Mouse (Mus musculus) cortical plate, adult 2 months (tissue): Measurements from ENCODE around the gene Med13. TPM values are rescaled to one million over a fixed set of nuclear protein-coding genes. Genes with fewer than 3 reads are reported as not detected.

Experiments
- H3K27ac ChIP-seq: fragments of 200-500 bp; 2 replicates; pipeline ENCODE4 v1.5.1; 2012; ENCODE audit warnings: low read length, control low read depth, inconsistent platforms; ENCODE audit not compliant: insufficient read depth
- H3K4me1 ChIP-seq: fragments of 200-500 bp; 2 replicates; pipeline ENCODE4 v1.6.1; 2011; ENCODE audit warnings: low read length; ENCODE audit not compliant: control insufficient read depth, insufficient read depth
- H3K4me3 ChIP-seq: fragments of 200-500 bp; 2 replicates; pipeline ENCODE4 v1.5.1; 2011; ENCODE audit warnings: mild to moderate bottlenecking, low read length, control low read depth; ENCODE audit not compliant: insufficient read depth
- CTCF ChIP-seq: fragments of 200-500 bp; IDR thresholded peaks from 2 replicates; pipeline ENCODE4 v1.5.1; 2011; ENCODE audit warnings: mild to moderate bottlenecking, control low read depth, low read length; ENCODE audit not compliant: insufficient read depth; ENCODE audit errors: extremely low read depth
- POLR2A ChIP-seq: fragments of 200-500 bp; IDR thresholded peaks from 2 replicates; pipeline ENCODE4 v1.6.1; 2011; ENCODE audit warnings: mild to moderate bottlenecking, low read length, control low read depth; ENCODE audit not compliant: insufficient read depth; ENCODE audit errors: extremely low read depth
- polyA plus RNA-seq: library from polyadenylated mRNA; depleted of rRNA; stranded (reverse); fragments of >200 nt; gene quantifications from 2 replicates; pipeline ENCODE4 v1.2.3, GENCODE M21; 2012; rRNA removed

Med13 gene
- polyA plus RNA-seq: 18.1 and 19.8 TPM in 2 replicates

DNA sequence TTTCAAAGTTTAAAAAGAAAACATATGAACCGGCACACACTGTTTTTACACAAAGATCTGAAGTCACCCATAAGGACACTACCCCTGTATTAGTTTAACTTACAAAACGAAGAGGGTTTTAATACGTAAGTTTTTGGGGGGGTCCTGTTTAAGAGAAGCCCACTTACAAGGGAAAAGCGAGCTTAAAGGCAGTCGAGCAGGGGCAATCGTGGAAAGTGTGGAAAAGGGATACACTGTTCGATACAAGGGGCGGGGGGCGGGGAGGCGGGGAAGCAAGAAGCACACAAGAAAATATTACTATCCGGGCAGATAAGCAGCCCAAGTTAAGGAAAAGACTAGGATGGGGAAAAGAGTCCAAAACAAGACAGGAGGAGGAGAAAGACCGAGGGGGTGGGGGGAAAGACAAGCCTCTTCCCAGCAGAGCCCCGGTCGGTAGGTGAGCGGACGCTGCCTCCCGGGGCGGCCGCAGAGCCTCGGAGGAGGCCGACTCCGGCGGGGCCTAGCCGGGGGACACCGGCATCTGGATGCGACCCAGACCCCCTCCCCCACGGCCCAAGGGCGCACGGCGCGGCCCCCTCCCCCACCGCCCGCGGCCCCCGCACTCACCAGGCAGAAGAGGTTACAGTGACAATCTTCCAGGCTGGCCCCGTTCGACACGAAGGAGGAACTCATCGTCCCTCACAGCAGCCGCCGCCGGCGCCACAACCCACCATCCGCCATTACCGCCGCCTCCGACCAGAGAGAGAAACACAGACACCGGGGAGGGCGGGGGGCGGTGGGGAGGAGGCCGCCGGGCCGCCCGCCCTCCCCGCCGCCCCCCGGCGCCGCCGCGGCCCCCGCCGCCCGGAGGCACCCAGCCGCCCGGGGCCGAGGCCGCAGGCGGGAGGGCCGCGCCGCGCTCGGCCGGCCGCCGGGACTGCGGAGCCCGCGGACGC is at the start of gene Med13:
TSS of gene Med13 (minus strand) at position 749 of the 935 bp plus-strand sequence.
- no peak for TF ChIP-seq POLR2A
- Histone ChIP-seq H3K4me1 (peaks cover 7% of the 10 kb centered on the region), H3K27ac (peak within 1 kb of the TSS; percentile 96), H3K4me3 (peak within 1 kb of the TSS; percentile 81)

DNA sequence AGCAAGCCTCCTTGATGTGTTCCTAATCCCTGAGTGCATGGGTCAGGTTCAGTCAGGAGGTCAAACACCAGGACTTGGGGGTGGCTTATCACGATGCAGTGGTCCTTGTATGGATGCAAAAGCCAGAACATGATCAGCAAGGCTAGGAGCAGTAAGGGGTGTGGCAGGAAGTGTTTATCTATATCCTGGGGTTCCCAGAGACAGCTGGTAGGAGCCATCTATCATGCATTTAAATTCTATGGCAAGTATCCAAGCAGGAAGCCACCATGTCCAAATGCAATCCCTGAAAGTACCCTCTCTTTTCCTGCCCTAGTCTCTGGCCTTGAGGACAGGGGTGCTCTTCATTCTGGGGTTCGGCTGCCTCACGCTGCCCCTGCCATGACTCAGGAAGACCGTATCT is 47.2 kb upstream of the Med13 start:
- Histone ChIP-seq H3K4me1 (no peaks in the 10 kb centered on the region), H3K27ac (no peak overlapping the region), H3K4me3 (no peak overlapping the region)
- TF ChIP-seq POLR2A (no peak), CTCF (no peak)

DNA sequence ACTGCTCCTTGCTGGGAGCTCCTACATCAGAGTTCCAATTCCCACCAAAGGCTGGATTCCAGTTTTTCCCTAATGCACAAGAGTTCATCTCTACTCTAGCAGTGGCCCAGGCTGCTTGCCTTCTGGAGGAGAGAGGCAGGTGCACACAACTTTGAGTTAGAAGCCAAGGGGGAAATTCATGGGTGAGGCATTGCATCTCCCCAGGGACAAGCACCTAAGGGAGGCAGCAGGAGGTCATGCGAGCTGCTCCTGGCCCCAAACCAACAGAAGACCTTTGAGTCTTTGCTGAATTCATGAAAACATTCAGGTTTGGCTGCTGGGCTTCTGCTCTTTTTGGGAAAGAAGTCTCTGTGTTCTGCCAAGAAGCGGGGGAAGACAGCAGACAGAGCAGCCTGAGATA is 46.4 kb upstream of the Med13 start:
- TF ChIP-seq POLR2A (no peak), CTCF (no peak)
- Histone ChIP-seq H3K4me1 (no peaks in the 10 kb centered on the region), H3K27ac (no peak overlapping the region), H3K4me3 (no peak overlapping the region)

DNA sequence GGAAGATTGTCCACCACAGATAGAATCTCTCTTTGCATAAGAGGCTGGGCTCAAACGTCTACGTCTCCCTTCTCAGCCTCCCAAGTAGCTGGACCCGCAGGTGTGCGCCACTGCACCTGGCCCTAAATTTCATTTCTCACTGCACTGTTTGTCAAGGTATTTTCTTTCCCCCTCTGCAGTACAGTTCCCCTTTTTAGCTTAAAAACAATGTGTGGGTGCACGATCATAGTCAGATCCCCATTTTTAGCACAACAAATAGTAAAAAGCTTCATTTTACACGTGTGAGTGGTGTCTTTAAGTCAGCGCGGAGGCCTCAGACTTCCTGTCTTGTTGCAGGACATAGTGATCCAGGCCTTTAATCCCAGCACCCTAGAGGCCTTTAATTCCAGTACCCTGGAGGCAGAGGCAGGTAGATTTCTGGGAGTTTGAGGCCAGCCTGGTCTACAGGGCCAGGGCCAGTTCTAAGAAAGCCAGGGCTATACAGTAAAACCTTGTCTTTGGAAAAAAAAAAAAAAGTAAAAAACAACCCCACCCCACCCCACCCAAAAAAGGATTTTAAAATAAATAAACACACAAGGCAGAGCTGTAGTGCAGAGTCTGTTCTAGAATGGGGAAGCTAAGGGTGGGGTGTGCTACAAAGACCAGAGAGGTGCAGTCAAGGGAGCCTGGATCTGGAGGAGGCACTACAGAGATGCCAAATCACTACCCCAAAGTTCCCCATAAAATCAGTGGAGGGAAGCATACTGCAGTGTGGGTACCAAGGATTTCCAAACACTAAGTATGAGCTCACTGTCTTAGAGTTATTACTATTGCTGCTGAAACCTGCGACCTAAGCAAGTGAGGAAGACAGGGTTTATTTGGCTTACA is 42.1 kb upstream of the Med13 start:
- no peak for TF ChIP-seq CTCF
- TF ChIP-seq POLR2A: no peak
- Histone ChIP-seq H3K4me1 (no peaks in the 10 kb centered on the region), H3K27ac (no peak overlapping the region), H3K4me3 (no peak overlapping the region)

DNA sequence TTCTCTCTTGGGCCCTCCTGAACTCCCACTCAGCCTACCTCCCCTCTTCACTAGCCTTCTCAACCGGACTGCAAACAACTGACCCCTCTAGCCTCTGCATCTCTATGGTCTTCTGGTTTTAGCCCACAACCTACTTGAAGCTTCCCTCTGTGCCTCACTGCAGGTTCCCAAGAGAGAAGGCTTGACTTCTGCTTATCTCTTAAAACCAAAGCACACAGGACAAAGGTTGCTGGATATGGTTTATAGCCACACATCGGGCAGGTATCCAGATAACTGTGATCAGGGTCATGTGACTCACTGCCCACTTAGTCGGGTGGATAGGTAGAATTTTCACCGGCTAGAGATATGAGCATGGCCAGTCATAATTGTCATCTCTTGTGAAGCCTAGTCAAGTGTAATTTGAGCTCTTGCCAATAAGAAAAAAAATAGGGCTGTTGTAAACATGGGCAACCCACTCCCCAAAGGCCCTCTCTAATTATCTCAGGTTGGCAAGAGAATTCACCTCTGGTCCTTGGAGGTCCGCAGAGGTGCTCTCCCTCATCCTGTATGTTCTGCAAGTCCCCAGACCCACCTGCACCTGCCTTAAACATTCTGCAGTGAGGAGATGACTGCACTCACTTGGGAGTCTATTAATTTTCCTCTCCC is 39.7 kb upstream of the Med13 start:
- TF ChIP-seq CTCF: no peak
- TF ChIP-seq POLR2A: no peak
- no peaks in the 10 kb centered on the region for H3K4me1 ChIP-seq
- no peak overlapping the region for H3K4me3 ChIP-seq
- no peak overlapping the region for H3K27ac ChIP-seq

DNA sequence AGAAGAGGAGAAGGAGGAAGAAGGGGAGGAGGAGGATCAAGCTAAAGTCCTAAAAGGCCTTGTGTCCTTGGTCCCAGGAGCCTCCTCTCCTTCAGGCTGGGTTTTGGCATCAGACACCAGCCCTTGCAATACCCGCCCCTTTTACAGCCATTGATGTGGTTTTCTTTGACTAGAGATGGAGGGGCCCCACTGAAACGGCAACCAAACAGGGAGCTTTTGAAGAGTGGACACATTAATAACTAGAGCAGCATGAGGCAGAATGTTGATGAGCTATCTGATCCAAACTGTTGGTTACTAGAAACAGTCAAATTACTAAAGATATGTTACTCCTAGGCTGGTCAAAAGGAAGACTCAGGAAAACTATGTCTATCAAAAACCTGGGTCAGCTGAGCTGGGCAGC is 39.1 kb upstream of the Med13 start:
- no peak overlapping the region for H3K4me3 ChIP-seq
- H3K27ac ChIP-seq: no peak overlapping the region
- TF ChIP-seq CTCF (no peak), POLR2A (no peak)
- no peaks in the 10 kb centered on the region for H3K4me1 ChIP-seq

DNA sequence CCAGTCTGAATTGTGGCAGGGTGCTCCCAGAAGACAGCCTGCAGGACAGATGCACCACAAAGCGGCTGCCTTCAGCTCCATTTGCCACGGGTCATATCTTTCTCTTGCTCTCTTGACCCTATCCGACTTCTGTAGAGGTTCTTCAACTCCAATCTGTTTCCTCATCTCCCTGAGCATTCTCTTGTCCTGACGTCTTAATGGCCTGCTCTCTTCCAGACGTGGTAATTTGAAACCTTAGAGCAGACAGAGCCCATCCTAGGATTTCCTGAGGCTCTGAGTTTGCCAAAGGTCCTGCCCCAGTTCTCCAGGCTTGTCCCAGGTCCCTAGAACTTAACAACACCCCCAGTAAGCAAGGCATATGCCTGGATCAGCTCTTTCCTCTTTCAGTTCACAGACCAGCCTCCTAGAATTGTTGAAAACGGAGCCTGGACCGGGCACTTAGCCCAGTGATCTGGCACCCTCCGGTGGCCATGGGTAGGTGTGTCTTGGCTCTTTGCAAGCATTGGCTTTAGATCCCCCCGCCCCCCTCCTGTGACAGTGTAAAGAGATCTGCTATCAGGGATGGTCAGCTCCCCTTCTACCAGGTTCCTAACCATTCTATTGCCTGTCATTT is 38.2 kb upstream of the Med13 start:
- no peaks in the 10 kb centered on the region for H3K4me1 ChIP-seq
- no peak overlapping the region for H3K27ac ChIP-seq
- no peak overlapping the region for H3K4me3 ChIP-seq
- TF ChIP-seq CTCF (peak; percentile 18; the same call in 1 of the 2 replicates), POLR2A (no peak)

DNA sequence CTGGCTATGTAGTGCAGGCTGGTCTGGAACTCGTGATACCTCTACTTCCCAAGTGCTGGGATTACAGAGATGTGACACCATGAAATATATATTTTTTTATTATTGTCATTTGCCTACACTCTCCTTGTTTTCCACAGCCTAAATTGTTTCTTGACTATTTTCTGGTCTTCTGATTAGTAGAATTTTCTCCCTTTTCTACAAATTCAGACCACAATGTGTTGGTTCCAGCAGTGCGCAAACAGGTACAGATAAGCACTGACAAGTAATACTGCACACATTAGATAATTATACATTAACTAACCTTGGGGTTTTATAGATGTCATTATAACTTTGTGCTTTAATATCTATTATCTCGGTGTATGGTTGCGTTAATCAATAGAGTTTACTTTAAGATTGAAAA is 37.7 kb upstream of the Med13 start:
- no peak overlapping the region for H3K27ac ChIP-seq
- no peak overlapping the region for H3K4me3 ChIP-seq
- TF ChIP-seq POLR2A: no peak
- no peaks in the 10 kb centered on the region for H3K4me1 ChIP-seq

DNA sequence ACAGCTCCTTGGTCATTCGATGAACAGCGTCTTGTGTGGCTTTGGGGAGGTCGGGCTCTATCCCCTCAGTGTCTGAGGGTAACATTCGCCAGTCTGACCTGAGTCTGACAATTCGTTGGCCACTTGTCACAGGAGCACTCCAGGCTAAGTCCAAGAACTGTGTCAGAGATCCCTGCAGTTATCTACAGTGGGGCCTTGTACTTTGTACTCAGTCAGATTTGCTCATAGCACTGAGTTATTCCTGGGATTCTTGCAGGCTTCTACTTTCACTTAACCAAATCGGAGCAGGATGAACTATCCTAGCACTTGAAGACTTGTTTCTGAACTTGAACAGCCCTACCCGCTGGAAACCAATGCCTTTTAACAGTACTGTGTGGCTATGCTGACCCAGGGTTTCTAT is 34.3 kb upstream of the Med13 start:
- no peak for TF ChIP-seq POLR2A
- no peak overlapping the region for H3K4me3 ChIP-seq
- H3K27ac ChIP-seq: no peak overlapping the region
- peaks cover 3% of the 10 kb centered on the region; the same call in 1 of the 2 replicates for H3K4me1 ChIP-seq
